Mouse (Mus musculus) CD4-positive, CD25-positive, alpha-beta regulatory T cell, adult 4 months (primary cell): ENCODE results near the gene Cdk6. TPM values are rescaled to one million over a fixed set of nuclear protein-coding genes. Genes with fewer than 3 reads are reported as not detected.

Source experiments
- polyA plus RNA-seq, 2 experiments: library from polyadenylated mRNA; unstranded; fragments of 100-300 nt; shearing (Covaris generic); gene quantifications; one replicate each; pipeline ENCODE4 v1.2.1; 2017

Gene Cdk6
- polyA plus RNA-seq, 2 experiments from 2014 or later, result 20.8 to 22.3 TPM

Other genes starting within 250 kb of the Cdk6 start
- gene Fam133b, start 202.3 kb downstream of the Cdk6 start, polyA plus RNA-seq, result 10 to 100 TPM; 44.0 to 54.2 TPM
- gene 1700109H08Rik, start 230.1 kb downstream of the Cdk6 start, polyA plus RNA-seq, result 10 to 100 TPM; 10.3 to 11.7 TPM